In the genomic region with DNA sequence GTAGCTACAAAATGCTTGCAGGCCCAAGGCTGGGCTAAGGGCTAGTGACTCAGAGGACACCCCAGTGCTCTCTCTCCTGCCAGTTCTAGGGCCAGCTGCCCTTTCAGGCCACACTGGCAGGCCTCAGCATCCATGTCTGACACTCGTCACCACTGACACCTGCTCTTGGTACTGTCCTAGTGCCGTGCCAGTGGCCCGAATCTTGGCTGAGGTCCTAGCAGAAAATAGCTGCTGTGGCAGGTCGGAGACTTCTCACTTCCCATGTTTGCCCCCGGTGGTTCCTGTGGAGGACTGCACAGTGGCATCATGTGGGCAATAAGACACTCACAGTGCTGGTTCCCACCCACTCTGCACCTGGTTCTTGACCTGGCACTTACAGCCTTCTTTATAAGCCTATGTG, we compare ENCODE assay signal across 15 mouse cellular contexts. TPM values are rescaled to one million over a fixed set of nuclear protein-coding genes. Genes with fewer than 3 reads are reported as not detected.
DNase-seq lines count a peak whose midpoint lies in the region; TF ChIP-seq lines count a peak whose summit lies in the region.
"Had no signal": no experiment of that assay in that cellular context is flagged by ENCODE, and none has a peak within 500 bp of the region (broad histone marks: within the 10 kb centered on the region; RNA-seq: fewer than 3 reads in every experiment).

No protein-coding gene starts in this region.

- no peak for TF ChIP-seq CTCF in left cerebral cortex, adult 2 months (IDR thresholded peaks at IDR 0.05)

- H3K36me3 ChIP-seq in myocyte (ENCODE audit: control insufficient read depth, insufficient read depth): no peaks in the 10 kb centered on the region
- H3K36me3 ChIP-seq: G1E; hindbrain, embryonic 13.5 days; limb, embryonic 10.5 days; lung, embryonic 15.5 days had no signal

- no peak overlapping the region for H3K4me3 ChIP-seq in myocyte
- H3K4me3 ChIP-seq in left cerebral cortex, adult 2 months: no peak overlapping the region
- H3K4me3 ChIP-seq: hindbrain, embryonic 13.5 days; limb, embryonic 10.5 days; lung, embryonic 15.5 days had no signal

- H3K27ac ChIP-seq in left cerebral cortex, adult 2 months: no peak overlapping the region
- H3K27ac ChIP-seq: hindbrain, embryonic 13.5 days; limb, embryonic 10.5 days; lung, embryonic 15.5 days had no signal

- H3ac ChIP-seq in myocyte (ENCODE audit: control insufficient read depth, insufficient read length): no peak overlapping the region

- no peak overlapping the region for H3K4me2 ChIP-seq in myocyte (ENCODE audit: low read depth)
- H3K4me2 ChIP-seq: hindbrain, embryonic 13.5 days; lung, embryonic 15.5 days had no signal

- H3K79me2 ChIP-seq in myocyte (ENCODE audit: control insufficient read depth, insufficient read depth): no peaks in the 10 kb centered on the region

- TF ChIP-seq POLR2A in myocyte (IDR thresholded peaks at IDR 0.05; ENCODE audit: insufficient read length, low read depth): no peak

- intact Hi-C loops in left cerebral cortex, adult 2 months (cut with DNase I): loop anchor here (10.0 kb wide), 1 partner anchor 383 kb away; no protein-coding TSS in a partner anchor

- peak; percentile 25 for DNase-seq in cerebellum, adult 11 months
- peak; percentile 56 for DNase-seq in cerebellum, adult 9-11 months
- peak; percentile 58 for DNase-seq in heart, adult 8-10 months (ENCODE audit: low spot score)
- DNase-seq in left cerebral cortex, adult 9 months (ENCODE audit: low spot score in 2 of 2): no peak
- DNase-seq in left cerebral cortex, adult 2 months (ENCODE audit: extremely low spot score in 1 of 2, low spot score in 2 of 2): no peak
- no peak for DNase-seq in frontal cortex, postnatal 14 days (ENCODE audit: low spot score in 2 of 2)
- DNase-seq: adrenal gland, postnatal 10 days; kidney, postnatal 10 days; right cerebral cortex, postnatal 4 days; thymus, postnatal 14 days had no signal

- H3K27me3 ChIP-seq in myocyte (ENCODE audit: control insufficient read depth, insufficient read depth, insufficient read length): no peaks in the 10 kb centered on the region
- H3K27me3 ChIP-seq: hindbrain, embryonic 13.5 days; lung, embryonic 15.5 days had no signal

TF ChIP-seq in myocyte, 11 proteins besides CTCF, POLR2A, EP300 and RAD21:
- TF ChIP-seq MYOG (IDR thresholded peaks at IDR 0.05; ENCODE audit: control insufficient read depth in 1 of 3, insufficient read depth in 1 of 3, insufficient read length in 2 of 3, low read depth in 2 of 3) (peak in 2 of 3 experiments; percentile 71), SRF (IDR thresholded peaks at IDR 0.05; ENCODE audit: control insufficient read depth, insufficient read length, low read depth) (no peak), REST (IDR thresholded peaks at IDR 0.05; ENCODE audit: insufficient read depth, insufficient read length) (no peak), TCF12 (IDR thresholded peaks at IDR 0.05; ENCODE audit: insufficient read depth, poor library complexity, severe bottlenecking) (peak; percentile 25), USF1 (IDR thresholded peaks at IDR 0.05; ENCODE audit: low read depth) (no peak), MYOD1 (IDR thresholded peaks at IDR 0.05; ENCODE audit: control insufficient read depth in 1 of 3, insufficient read length in 2 of 3, low read depth in 2 of 3) (peak in 2 of 3 experiments; percentile 31 to 89), E2F4 (IDR thresholded peaks at IDR 0.05; ENCODE audit: insufficient read depth) (no peak)

RNA-seq across cellular contexts. Expression of a gene that starts 14.1 kb away (rescaled TPM):
- not detected for total RNA-seq in heart, adult 8-10 months (2022)
- 5.0 TPM for polyA plus RNA-seq in myocyte (2012; fragmentation: generic; extraction: Trizol)
- total RNA-seq in left cerebral cortex, adult 2 months (2021): 10 to 100 TPM; 17.2 to 20.5 TPM
- polyA plus RNA-seq: G1E had no signal

RNA-seq across cellular contexts. Expression of a gene that starts 21.2 kb away (rescaled TPM):
- 100 to 1,000 TPM; 279 to 382 (median 369) TPM for total RNA-seq in heart, adult 8-10 months (2022)
- polyA plus RNA-seq in myocyte (2012; fragmentation: generic; extraction: Trizol): 32.7 TPM
- 1 to 10 TPM; 2.3 to 2.8 TPM for total RNA-seq in left cerebral cortex, adult 2 months (2021)
- total RNA-seq: G1E had no signal
- polyA plus RNA-seq: G1E had no signal

RNA-seq across cellular contexts. Expression of a gene that starts 29.4 kb away (rescaled TPM):
- under 1 TPM; 0.19 to 0.60 (median 0.29) TPM for total RNA-seq in heart, adult 8-10 months (2022)
- polyA plus RNA-seq in myocyte (2012; fragmentation: generic; extraction: Trizol): 0.18 TPM
- 1 to 10 TPM; 1.4 to 2.1 TPM for total RNA-seq in left cerebral cortex, adult 2 months (2021)
- polyA plus RNA-seq: G1E had no signal

Comparison
In these comparisons a context has a peak if more than half of its experiments do, and no peak if none do; other contexts are left out.
1. DNase-seq: peak in cerebellum, adult 11 months (single experiment), cerebellum, adult 9-11 months (single experiment) and heart, adult 8-10 months (single experiment); none in left cerebral cortex, adult 9 months (0 of 2), left cerebral cortex, adult 2 months (0 of 2) and frontal cortex, postnatal 14 days (0 of 2).
2. RNA of a gene that starts 14.1 kb away (total RNA-seq): 17.2 to 20.5 TPM in left cerebral cortex, adult 2 months; not detected in heart, adult 8-10 months; every median in the first group is over 10 times any median in the second.
3. RNA of a gene that starts 21.2 kb away (total RNA-seq): 279 to 382 TPM in heart, adult 8-10 months; 2.3 to 2.8 TPM in left cerebral cortex, adult 2 months; every median in the first group is over 10 times any median in the second.